Mouse (Mus musculus): ENCODE measurements at regions not wholly inside any gene's neighbourhood (a gene's known extent, or its start where the extent isn't known, plus 50 kb on each side); places are given as distances from the start of the nearest gene placed in this dataset.

DNA sequence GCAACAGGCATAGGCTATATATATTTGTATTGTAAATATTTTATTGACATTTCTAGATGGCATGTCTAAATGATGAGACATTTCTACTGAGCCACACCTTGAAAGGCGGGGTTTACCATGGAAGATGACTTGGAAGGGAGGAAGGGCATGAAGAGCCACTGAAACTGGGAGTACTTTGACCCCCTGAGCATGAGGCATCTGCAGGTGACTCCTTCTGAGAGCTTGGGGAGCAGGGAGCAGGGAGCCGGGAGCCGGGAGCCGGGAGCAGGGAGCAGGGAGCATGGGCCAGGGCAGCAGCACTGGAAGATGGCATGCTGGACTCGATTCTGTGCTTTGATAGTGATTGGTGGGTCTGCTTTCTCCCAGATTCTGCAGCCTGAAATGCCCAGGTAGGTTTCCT lies 253.5 kb upstream of the Nr5a2 start:
- TF ChIP-seq POLR2A (IDR thresholded peaks at IDR 0.05; ENCODE audit: extremely low read depth, insufficient read depth, low read length) (no peak), CTCF (IDR thresholded peaks at IDR 0.05; ENCODE audit: extremely low read depth, insufficient read depth, low read length) (no peak)

Measured in cortical plate, adult 2 months (tissue).